Mouse (Mus musculus): Measurements from ENCODE around the gene Ces1h. TPM values are rescaled to one million over a fixed set of nuclear protein-coding genes. Genes with fewer than 3 reads are reported as not detected.
"Not testable (repeated sequence)": the region's sequence is repeated elsewhere in the genome, so short reads cannot be mapped to it uniquely, and the experiment has no call there.

Ces1h gene
- not detected for total RNA-seq (2018; cell fraction: chromatin; rRNA removed)
- not detected for total RNA-seq (2018; cell fraction: cytosol; rRNA removed)
- not detected for total RNA-seq (2018; cell fraction: nucleus; rRNA removed)
- polyA plus RNA-seq (2018), result not detected in 3 replicates

DNA sequence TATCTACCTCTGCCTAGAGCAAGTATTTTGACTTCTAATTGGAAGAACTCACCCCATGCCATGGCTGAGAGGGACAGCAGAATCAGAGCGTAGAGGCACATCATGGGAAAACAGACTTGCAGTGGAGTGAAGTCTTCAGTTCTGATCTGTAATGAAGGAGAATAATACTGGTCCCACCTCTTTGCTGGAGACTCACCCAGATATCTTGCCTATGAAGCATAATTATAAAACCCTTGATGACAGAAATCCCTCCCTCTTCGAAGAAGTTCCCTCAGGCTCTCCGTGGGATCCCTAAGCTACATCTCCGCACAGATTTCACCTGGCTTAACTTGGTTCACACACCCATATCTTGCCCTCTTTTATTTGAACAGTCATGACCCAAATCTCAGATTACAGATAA is at the start of gene Ces1h:
Gene Ces1h, minus strand, starts transcription at position 101 of the 400 bp plus-strand sequence.
- 95% methylated on average over 4 of the region's 4 CpGs for WGBS (ENCODE audit: missing documents)

DNA sequence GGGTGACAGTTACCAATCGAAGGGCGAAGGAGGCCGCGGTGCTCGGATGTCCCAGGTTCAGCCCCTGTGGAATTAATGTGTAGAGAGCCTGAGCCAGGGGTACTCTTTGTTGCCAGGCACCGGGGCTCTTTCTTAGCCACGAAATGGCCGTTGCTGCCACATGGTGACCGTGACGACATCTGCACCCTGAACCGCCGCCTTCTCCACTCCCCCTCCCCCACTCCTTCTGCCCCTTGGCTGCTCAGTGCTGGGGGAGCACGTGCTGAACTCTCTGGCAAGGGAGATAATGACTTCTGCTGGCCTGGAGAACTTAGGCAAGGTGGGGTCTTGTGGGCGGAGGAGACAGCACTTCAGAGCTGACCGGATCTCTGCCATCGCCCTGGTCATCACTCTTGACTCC is 47.7 kb upstream of the Ces1h start:
- H3K36me3 ChIP-seq (ENCODE audit: inconsistent target), result no peaks in the 10 kb centered on the region

More for the DNA sequence above, at the start of gene Ces1h:
- Histone ChIP-seq H3K4me3 (ENCODE audit: inconsistent target) (no peak within 1 kb of the TSS), H3K79me2 (ENCODE audit: inconsistent target) (no peaks in the 10 kb centered on the region), H3K36me3 (ENCODE audit: inconsistent target) (no peaks in the 10 kb centered on the region), H3K27ac (no peak within 1 kb of the TSS)

GRCm38 (mm10) chr8:93415387-93415786 is 35.9 kb upstream of the Ces1h start:
- H3K79me2 ChIP-seq (ENCODE audit: inconsistent target), result no peaks in the 10 kb centered on the region
- WGBS (ENCODE audit: missing documents), result 77% methylated on average over 4 of the region's 4 CpGs

More for the DNA sequence above, 47.7 kb upstream of the Ces1h start:
- WGBS (ENCODE audit: missing documents), result 86% methylated on average over 16 of the region's 16 CpGs
- Histone ChIP-seq H3K79me2 (ENCODE audit: inconsistent target) (no peaks in the 10 kb centered on the region), H3K4me3 (ENCODE audit: inconsistent target) (no peak overlapping the region), H3K27ac (no peak overlapping the region)

GRCm38 (mm10) chr8:93408830-93409229 is 29.3 kb upstream of the Ces1h start:
- Histone ChIP-seq H3K4me3 (ENCODE audit: inconsistent target) (no peak overlapping the region), H3K36me3 (ENCODE audit: inconsistent target) (no peaks in the 10 kb centered on the region), H3K27ac (no peak overlapping the region), H3K79me2 (ENCODE audit: inconsistent target) (no peaks in the 10 kb centered on the region)
- 80% methylated on average over 2 of the region's 2 CpGs for WGBS (ENCODE audit: missing documents)

More at GRCm38 (mm10) chr8:93415387-93415786, 35.9 kb upstream of the Ces1h start:
- H3K36me3 ChIP-seq (ENCODE audit: inconsistent target), result no peaks in the 10 kb centered on the region
- no peak overlapping the region for H3K4me3 ChIP-seq (ENCODE audit: inconsistent target)
- H3K27ac ChIP-seq, result no peak overlapping the region

DNA sequence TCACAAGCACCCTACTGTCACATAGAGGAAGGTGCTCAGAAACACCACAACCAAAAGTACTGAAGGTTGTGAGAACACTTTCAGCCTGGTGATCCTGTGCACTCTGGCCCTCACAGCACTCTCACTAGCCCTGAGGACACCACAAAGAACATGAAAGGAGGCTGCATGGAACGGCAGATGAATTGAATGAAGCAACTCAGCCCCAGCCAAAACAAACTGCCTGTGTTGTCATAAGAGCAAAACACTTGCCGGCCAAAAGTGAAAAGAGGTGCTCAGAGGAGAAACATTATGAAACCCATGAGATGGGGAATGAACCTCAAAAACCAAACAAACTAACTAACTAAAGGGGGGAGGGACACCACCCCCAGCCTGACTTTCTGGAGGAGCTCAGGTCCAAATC is 20.2 kb upstream of the Ces1h start:
- no peaks in the 10 kb centered on the region for H3K79me2 ChIP-seq (ENCODE audit: inconsistent target)
- no peak overlapping the region for H3K4me3 ChIP-seq (ENCODE audit: inconsistent target)
- H3K36me3 ChIP-seq (ENCODE audit: inconsistent target), result no peaks in the 10 kb centered on the region
- WGBS (ENCODE audit: missing documents), result 80% methylated on average over 2 of the region's 2 CpGs
- H3K27ac ChIP-seq, result no peak overlapping the region

- Histone ChIP-seq H3K4me3 (ENCODE audit: inconsistent target) (no peak overlapping the region), H3K79me2 (ENCODE audit: inconsistent target) (no peaks in the 10 kb centered on the region), H3K36me3 (ENCODE audit: inconsistent target) (no peaks in the 10 kb centered on the region), H3K27ac (no peak overlapping the region)
- WGBS (ENCODE audit: missing documents), result 50% methylated on average over 1 of the region's 1 CpGs
These were observed 18.5 kb upstream of the Ces1h start for GRCm38 (mm10) chr8:93398044-93398443.

GRCm38 (mm10) chr8:93394079-93394619 is 14.6 kb upstream of the Ces1h start:
- WGBS (ENCODE audit: missing documents), result 84% methylated on average over 6 of the region's 8 CpGs
- not testable (repeated sequence) for H3K36me3 ChIP-seq (ENCODE audit: inconsistent target); H3K27ac ChIP-seq

DNA sequence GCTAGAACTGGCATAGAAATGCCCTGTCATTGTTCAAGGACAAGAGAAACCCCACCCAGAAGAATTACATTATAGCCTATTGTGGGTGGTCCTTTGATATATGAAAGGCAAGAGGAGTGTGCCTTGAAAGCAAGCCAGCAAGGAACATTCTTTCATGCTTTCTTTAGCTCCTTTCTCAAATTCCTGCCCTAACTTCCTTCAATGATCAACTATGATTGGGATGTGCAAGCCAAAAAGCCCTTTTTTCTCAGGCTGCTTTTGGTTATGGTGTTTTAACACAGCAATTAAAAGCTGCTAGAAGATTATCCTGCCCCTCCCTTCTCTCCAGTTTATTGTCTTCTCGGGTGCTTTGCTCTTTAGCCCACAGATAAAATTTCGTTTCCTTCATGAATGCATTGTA is 10.0 kb downstream of the Ces1h start:
- 25% methylated on average over 2 of the region's 2 CpGs for WGBS (ENCODE audit: missing documents)
- H3K27ac ChIP-seq, result no peak overlapping the region
- H3K79me2 ChIP-seq (ENCODE audit: inconsistent target), result no peaks in the 10 kb centered on the region
- H3K36me3 ChIP-seq (ENCODE audit: inconsistent target), result no peaks in the 10 kb centered on the region
- H3K4me3 ChIP-seq (ENCODE audit: inconsistent target), result no peak overlapping the region

More at GRCm38 (mm10) chr8:93394079-93394619, 14.6 kb upstream of the Ces1h start:
- not testable (repeated sequence) for H3K79me2 ChIP-seq (ENCODE audit: inconsistent target); H3K4me3 ChIP-seq (ENCODE audit: inconsistent target)

DNA sequence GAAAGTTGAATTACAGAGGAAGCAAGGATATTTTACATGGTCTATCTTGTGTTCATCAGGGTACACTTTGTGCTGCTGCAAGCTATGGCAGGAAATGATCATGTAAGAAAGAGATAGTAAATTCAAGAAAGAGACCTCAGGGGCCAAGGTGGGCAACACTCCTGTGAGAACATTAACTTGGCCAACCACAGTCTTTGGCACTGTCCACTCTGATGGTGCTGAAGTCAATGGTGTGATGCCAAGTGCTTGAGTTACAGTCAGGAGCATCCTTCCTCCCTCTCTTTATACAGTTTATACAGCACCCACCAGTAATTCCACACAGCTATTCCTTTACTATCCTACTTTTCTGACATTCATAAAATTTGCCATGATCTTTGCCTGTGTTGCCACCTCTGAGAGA is 19.4 kb downstream of the Ces1h start:
- Histone ChIP-seq H3K36me3 (ENCODE audit: inconsistent target) (no peaks in the 10 kb centered on the region), H3K79me2 (ENCODE audit: inconsistent target) (no peaks in the 10 kb centered on the region), H3K4me3 (ENCODE audit: inconsistent target) (no peak overlapping the region), H3K27ac (no peak overlapping the region)

- H3K79me2 ChIP-seq (ENCODE audit: inconsistent target), result no peaks in the 10 kb centered on the region
- WGBS (ENCODE audit: missing documents), result 86% methylated on average over 2 of the region's 2 CpGs
- H3K4me3 ChIP-seq (ENCODE audit: inconsistent target), result no peak overlapping the region
- H3K36me3 ChIP-seq (ENCODE audit: inconsistent target), result no peaks in the 10 kb centered on the region
- H3K27ac ChIP-seq, result no peak overlapping the region
These were observed 40.0 kb downstream of the Ces1h start for GRCm38 (mm10) chr8:93339531-93339930.

- H3K36me3 ChIP-seq (ENCODE audit: inconsistent target), result no peaks in the 10 kb centered on the region
- 57% methylated on average over 3 of the region's 3 CpGs for WGBS (ENCODE audit: missing documents)
- no peak within 1 kb of the TSS for H3K27ac ChIP-seq
- H3K79me2 ChIP-seq (ENCODE audit: inconsistent target), result no peaks in the 10 kb centered on the region
- no peak within 1 kb of the TSS for H3K4me3 ChIP-seq (ENCODE audit: inconsistent target)
These were observed 42.3 kb downstream of the Ces1h start, which contains the start of gene Ces1g for GRCm38 (mm10) chr8:93337207-93337606. Gene Ces1g (minus strand): TSS chr8:93337308.

DNA sequence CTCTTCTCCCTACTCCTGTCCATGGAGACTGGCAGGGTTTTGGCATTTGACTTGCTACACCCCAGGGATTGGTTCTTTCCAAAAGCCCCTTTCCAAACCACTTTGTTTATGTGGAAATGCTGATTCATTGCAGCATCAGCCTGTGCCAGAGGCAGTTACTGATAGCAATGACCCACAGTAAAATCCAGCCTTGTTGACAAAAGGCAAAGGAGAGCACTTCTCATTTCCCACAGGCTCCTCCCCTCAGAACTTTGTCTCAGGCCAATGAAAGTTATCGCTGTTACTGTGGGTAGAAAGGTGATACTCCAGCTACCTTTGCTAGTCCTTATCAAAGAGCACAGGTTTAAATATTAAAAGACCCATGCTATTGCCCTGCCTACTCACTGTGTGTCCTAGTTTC is 46.8 kb downstream of the Ces1h start:
- no peaks in the 10 kb centered on the region for H3K36me3 ChIP-seq (ENCODE audit: inconsistent target)
- no peak overlapping the region for H3K4me3 ChIP-seq (ENCODE audit: inconsistent target)
- H3K27ac ChIP-seq, result no peak overlapping the region
- H3K79me2 ChIP-seq (ENCODE audit: inconsistent target), result no peaks in the 10 kb centered on the region
- WGBS (ENCODE audit: missing documents), result 89% methylated on average over 1 of the region's 1 CpGs

GRCm38 (mm10) chr8:93331151-93331550 is 48.4 kb downstream of the Ces1h start:
- no peak overlapping the region for H3K4me3 ChIP-seq (ENCODE audit: inconsistent target)
- no peaks in the 10 kb centered on the region for H3K79me2 ChIP-seq (ENCODE audit: inconsistent target)
- no peak overlapping the region for H3K27ac ChIP-seq
- WGBS (ENCODE audit: missing documents), result 83% methylated on average over 2 of the region's 2 CpGs
- H3K36me3 ChIP-seq (ENCODE audit: inconsistent target), result no peaks in the 10 kb centered on the region

GRCm38 (mm10) chr8:93325123-93325522 is 54.4 kb downstream of the Ces1h start:
- Histone ChIP-seq H3K27ac (no peak overlapping the region), H3K36me3 (ENCODE audit: inconsistent target) (no peaks in the 10 kb centered on the region), H3K4me3 (ENCODE audit: inconsistent target) (no peak overlapping the region), H3K79me2 (ENCODE audit: inconsistent target) (no peaks in the 10 kb centered on the region)
- 84% methylated on average over 2 of the region's 2 CpGs for WGBS (ENCODE audit: missing documents)

GRCm38 (mm10) chr8:93317031-93317430 is 62.5 kb downstream of the Ces1h start:
- no peaks in the 10 kb centered on the region for H3K36me3 ChIP-seq (ENCODE audit: inconsistent target)

GRCm38 (mm10) chr8:93315557-93315956 is 64.0 kb downstream of the Ces1h start:
- no peak overlapping the region for H3K27ac ChIP-seq
- H3K79me2 ChIP-seq (ENCODE audit: inconsistent target), result no peaks in the 10 kb centered on the region
- H3K36me3 ChIP-seq (ENCODE audit: inconsistent target), result no peaks in the 10 kb centered on the region
- WGBS (ENCODE audit: missing documents), result 76% methylated on average over 2 of the region's 2 CpGs
- no peak overlapping the region for H3K4me3 ChIP-seq (ENCODE audit: inconsistent target)

More at GRCm38 (mm10) chr8:93317031-93317430, 62.5 kb downstream of the Ces1h start:
- 80% methylated on average over 2 of the region's 2 CpGs for WGBS (ENCODE audit: missing documents)
- no peak overlapping the region for H3K27ac ChIP-seq
- H3K4me3 ChIP-seq (ENCODE audit: inconsistent target), result no peak overlapping the region
- no peaks in the 10 kb centered on the region for H3K79me2 ChIP-seq (ENCODE audit: inconsistent target)
